Mouse (Mus musculus) lung, embryonic 14.5 days (tissue): ENCODE data around the gene Olfr960. TPM values are rescaled to one million over a fixed set of nuclear protein-coding genes. Genes with fewer than 3 reads are reported as not detected.
A peak's percentile ranks its signal among the peaks of the same experiment; 100 is the strongest.

Experiments used
- ATAC-seq: fragments of 200-750 bp; cut with Nextera tagmentation; 2 replicates; pipeline ENCODE4 v1.8.0; 2017; ENCODE audit warnings: mild to moderate bottlenecking, moderate TSS enrichment, moderate library complexity; ENCODE audit not compliant: insufficient read depth
- DNase-seq: peaks from one replicate; pipeline ENCODE4 v3.0.0-alpha.2; 2015
- H3K27ac ChIP-seq: fragments of 300-500 bp; sonication (generic); 2 replicates; pipeline ENCODE4 v1.5.1; 2014; ENCODE audit warnings: low read depth, mild to moderate bottlenecking, moderate library complexity
- H3K27me3 ChIP-seq: fragments of 300-500 bp; sonication (generic); 2 replicates; pipeline ENCODE4 v1.6.1; 2014; ENCODE audit warnings: low read length, control low read depth; ENCODE audit not compliant: insufficient read depth
- H3K36me3 ChIP-seq: fragments of 300-500 bp; sonication (generic); 2 replicates; pipeline ENCODE4 v1.6.1; 2014; ENCODE audit warnings: control low read depth; ENCODE audit not compliant: insufficient read depth
- H3K4me1 ChIP-seq: fragments of 300-500 bp; sonication (generic); 2 replicates; pipeline ENCODE4 v1.6.1; 2014; ENCODE audit warnings: antibody characterized with exemption, control low read depth; ENCODE audit not compliant: insufficient read depth
- H3K4me2 ChIP-seq: fragments of 300-500 bp; sonication (generic); 2 replicates; pipeline ENCODE4 v1.6.1; 2014; ENCODE audit warnings: mild to moderate bottlenecking
- H3K4me3 ChIP-seq: fragments of 300-500 bp; sonication (generic); 2 replicates; pipeline ENCODE4 v1.5.1; 2014; ENCODE audit warnings: low read depth, low read length
- H3K9ac ChIP-seq: fragments of 300-500 bp; sonication (generic); 2 replicates; pipeline ENCODE4 v1.6.1; 2014
- H3K9me3 ChIP-seq: fragments of 300-500 bp; sonication (generic); 2 replicates; pipeline ENCODE4 v1.6.1; 2016; ENCODE audit warnings: low read depth, low read length, control low read depth
- CTCF ChIP-seq: IDR thresholded peaks from 2 replicates; pipeline ENCODE4 v1.5.1; 2016; ENCODE audit warnings: antibody characterized with exemption, low read depth
- WGBS: fragments of 180-500 bp; shearing (Covaris S2); extraction: QIAGEN DNeasy Blood & Tissue Kit; methylation state at CpG from one replicate; pipeline ENCODE4 v1.1.7; 2014; 5-methylcytosine and 5-hydroxymethylcytosine counted together
- polyA plus RNA-seq: library from polyadenylated mRNA; unstranded; fragments of >200 nt; fragmentation: Nextera tagmentation; extraction: Ambion mirVana; gene quantifications from 2 replicates; pipeline ENCODE4 v1.2.1, GENCODE M21; 2014

Olfr960 gene
- polyA plus RNA-seq: not detected in 2 replicates

DNA sequence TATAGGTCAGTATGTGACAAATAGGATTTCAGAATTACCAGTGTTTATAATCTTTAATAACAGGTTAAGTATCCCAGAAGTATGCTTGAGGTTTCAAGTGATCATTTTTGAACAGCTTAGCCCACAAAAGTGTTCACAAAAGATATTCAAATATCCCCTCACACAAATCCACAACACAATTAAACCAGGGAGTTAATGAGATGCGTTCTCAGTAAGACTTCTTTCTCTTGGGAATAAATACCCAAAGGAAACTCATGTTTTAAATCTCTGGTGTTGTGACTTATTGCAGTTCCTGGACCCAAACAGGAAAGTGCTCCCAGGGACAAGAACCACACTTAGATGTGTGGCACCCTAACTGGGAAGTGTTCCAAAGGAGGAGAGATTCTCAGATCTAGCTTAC lies at the start of gene Olfr960:
Gene Olfr960, plus strand, starts transcription at position 301 of the 400 bp plus-strand sequence.
- Histone ChIP-seq H3K4me2 (no peak within 1 kb of the TSS), H3K9me3 (no peaks in the 10 kb centered on the region), H3K27ac (no peak within 1 kb of the TSS), H3K9ac (no peak within 1 kb of the TSS), H3K36me3 (no peaks in the 10 kb centered on the region), H3K27me3 (no peaks in the 10 kb centered on the region), H3K4me3 (no peak within 1 kb of the TSS), H3K4me1 (no peaks in the 10 kb centered on the region)
- no peak for ATAC-seq
- DNase-seq: no peak
- WGBS: 74% methylated on average over 1 of the region's 1 CpGs
- no peak for TF ChIP-seq CTCF

GRCm38 (mm10) chr9:39575469-39575868 lies 45.7 kb upstream of the Olfr960 start, which contains the start of gene Olfr959:
Gene Olfr959, minus strand, starts transcription at chr9:39575569.
- Histone ChIP-seq H3K4me3 (no peak within 1 kb of the TSS), H3K9ac (no peak within 1 kb of the TSS), H3K4me1 (no peaks in the 10 kb centered on the region), H3K4me2 (no peak within 1 kb of the TSS), H3K9me3 (no peaks in the 10 kb centered on the region), H3K27me3 (no peaks in the 10 kb centered on the region), H3K27ac (no peak within 1 kb of the TSS), H3K36me3 (no peaks in the 10 kb centered on the region)
- no peak for TF ChIP-seq CTCF
- DNase-seq (no peak), ATAC-seq (no peak)
- 64% methylated on average over 3 of the region's 3 CpGs for WGBS

DNA sequence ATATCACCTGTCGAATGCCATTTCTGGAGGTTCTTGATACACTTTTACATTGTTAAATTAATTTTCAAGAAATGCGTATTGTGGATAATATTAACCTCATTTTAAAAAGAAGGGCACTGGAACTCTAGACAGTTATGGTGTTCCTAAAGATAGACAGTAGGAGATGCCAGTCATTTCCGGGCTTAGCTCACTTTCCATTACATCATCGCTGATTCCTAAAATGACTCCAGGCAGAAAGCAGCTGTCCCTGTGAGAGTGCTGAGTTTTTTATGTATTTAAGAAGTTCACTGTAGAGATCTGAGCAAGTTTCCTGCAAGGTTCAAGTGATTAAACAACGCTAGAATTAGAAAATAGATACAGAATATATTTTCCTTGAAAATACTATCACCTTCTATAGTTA lies 44.1 kb upstream of the Olfr960 start:
- H3K4me1 ChIP-seq: no peaks in the 10 kb centered on the region
- H3K9ac ChIP-seq: no peak overlapping the region
- no peak for TF ChIP-seq CTCF
- no peak overlapping the region for H3K4me2 ChIP-seq
- no peak overlapping the region for H3K27ac ChIP-seq
- no peaks in the 10 kb centered on the region for H3K27me3 ChIP-seq
- no peak for ATAC-seq
- WGBS: 86% methylated on average over 5 of the region's 5 CpGs
- DNase-seq: no peak
- H3K4me3 ChIP-seq: no peak overlapping the region
- H3K36me3 ChIP-seq: no peaks in the 10 kb centered on the region
- H3K9me3 ChIP-seq: no peaks in the 10 kb centered on the region

- H3K36me3 ChIP-seq: no peaks in the 10 kb centered on the region
- H3K27me3 ChIP-seq: no peaks in the 10 kb centered on the region
- no peak for TF ChIP-seq CTCF
- under 1% methylated on average over 19 of the region's 19 CpGs for WGBS
- peak overlapping the region; percentile 74 for H3K4me2 ChIP-seq
- peak overlapping the region; percentile 37 for H3K4me3 ChIP-seq
- peak; percentile 75 for ATAC-seq
- no peak overlapping the region for H3K27ac ChIP-seq
- DNase-seq: peak; percentile 50
- no peaks in the 10 kb centered on the region for H3K4me1 ChIP-seq
- peak overlapping the region; percentile 28; the same call in 1 of the 2 replicates for H3K9ac ChIP-seq
- no peaks in the 10 kb centered on the region for H3K9me3 ChIP-seq
These were observed 18.4 kb upstream of the Olfr960 start for GRCm38 (mm10) chr9:39602536-39603332.

GRCm38 (mm10) chr9:39603333-39603845 lies 17.8 kb upstream of the Olfr960 start:
- H3K9me3 ChIP-seq: no peaks in the 10 kb centered on the region
- H3K36me3 ChIP-seq: no peaks in the 10 kb centered on the region
- peak overlapping the region; percentile 74 for H3K4me2 ChIP-seq
- peak; percentile 90 for ATAC-seq
- no peaks in the 10 kb centered on the region for H3K27me3 ChIP-seq
- no peak overlapping the region for H3K27ac ChIP-seq
- peak overlapping the region; percentile 37 for H3K4me3 ChIP-seq
- under 1% methylated on average over 9 of the region's 9 CpGs for WGBS
- no peak for TF ChIP-seq CTCF
- peak; percentile 65 for DNase-seq
- peak overlapping the region; percentile 34 for H3K9ac ChIP-seq
- no peaks in the 10 kb centered on the region for H3K4me1 ChIP-seq

DNA sequence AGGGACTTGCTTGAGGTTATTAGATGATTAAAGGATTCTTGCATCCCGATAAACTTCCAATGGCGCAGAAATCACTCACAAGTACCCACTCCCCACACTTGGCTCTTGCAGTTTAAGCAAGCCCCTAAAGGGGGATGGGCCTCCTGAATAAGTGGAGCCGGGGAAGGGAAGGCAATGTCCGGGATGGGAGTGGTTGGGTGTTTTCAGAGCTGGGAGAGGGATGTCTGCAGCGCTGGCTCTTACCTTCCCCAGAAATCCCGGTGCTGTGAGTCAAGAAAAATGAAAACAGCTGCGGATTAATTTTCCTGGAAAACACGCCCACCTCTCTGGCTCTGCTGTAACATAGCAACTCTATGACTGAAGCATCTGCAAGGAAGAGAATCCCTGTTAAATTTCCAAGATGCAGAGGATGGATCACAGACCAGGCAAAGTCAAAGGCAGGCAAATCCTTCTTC lies 17.1 kb upstream of the Olfr960 start, which contains the start of gene AW551984:
Gene AW551984, minus strand, starts transcription at position 405 of the 455 bp plus-strand sequence.
- Histone ChIP-seq H3K4me3 (peak within 1 kb of the TSS; percentile 37), H3K9me3 (no peaks in the 10 kb centered on the region), H3K9ac (peak within 1 kb of the TSS; percentile 34), H3K36me3 (no peaks in the 10 kb centered on the region), H3K4me1 (no peaks in the 10 kb centered on the region), H3K4me2 (peak within 1 kb of the TSS; percentile 74), H3K27ac (peak within 1 kb of the TSS; percentile 18; the same call in 1 of the 2 replicates), H3K27me3 (no peaks in the 10 kb centered on the region)
- TF ChIP-seq CTCF: no peak
- peak; percentile 79 for ATAC-seq
- 0% methylated on average over 8 of the region's 8 CpGs for WGBS
- peak; percentile 51 for DNase-seq

- DNase-seq: no peak
- no peaks in the 10 kb centered on the region for H3K36me3 ChIP-seq
- H3K4me3 ChIP-seq: no peak overlapping the region
- H3K27ac ChIP-seq: no peak overlapping the region
- H3K4me2 ChIP-seq: no peak overlapping the region
- ATAC-seq: no peak
- H3K27me3 ChIP-seq: no peaks in the 10 kb centered on the region
- H3K9me3 ChIP-seq: no peaks in the 10 kb centered on the region
- no peaks in the 10 kb centered on the region for H3K4me1 ChIP-seq
- TF ChIP-seq CTCF: no peak
- no peak overlapping the region for H3K9ac ChIP-seq
These were observed 12.7 kb upstream of the Olfr960 start for GRCm38 (mm10) chr9:39608497-39608896.
